Mouse (Mus musculus): ENCODE measurements around the gene AI597479.

AI597479 gene

DNA sequence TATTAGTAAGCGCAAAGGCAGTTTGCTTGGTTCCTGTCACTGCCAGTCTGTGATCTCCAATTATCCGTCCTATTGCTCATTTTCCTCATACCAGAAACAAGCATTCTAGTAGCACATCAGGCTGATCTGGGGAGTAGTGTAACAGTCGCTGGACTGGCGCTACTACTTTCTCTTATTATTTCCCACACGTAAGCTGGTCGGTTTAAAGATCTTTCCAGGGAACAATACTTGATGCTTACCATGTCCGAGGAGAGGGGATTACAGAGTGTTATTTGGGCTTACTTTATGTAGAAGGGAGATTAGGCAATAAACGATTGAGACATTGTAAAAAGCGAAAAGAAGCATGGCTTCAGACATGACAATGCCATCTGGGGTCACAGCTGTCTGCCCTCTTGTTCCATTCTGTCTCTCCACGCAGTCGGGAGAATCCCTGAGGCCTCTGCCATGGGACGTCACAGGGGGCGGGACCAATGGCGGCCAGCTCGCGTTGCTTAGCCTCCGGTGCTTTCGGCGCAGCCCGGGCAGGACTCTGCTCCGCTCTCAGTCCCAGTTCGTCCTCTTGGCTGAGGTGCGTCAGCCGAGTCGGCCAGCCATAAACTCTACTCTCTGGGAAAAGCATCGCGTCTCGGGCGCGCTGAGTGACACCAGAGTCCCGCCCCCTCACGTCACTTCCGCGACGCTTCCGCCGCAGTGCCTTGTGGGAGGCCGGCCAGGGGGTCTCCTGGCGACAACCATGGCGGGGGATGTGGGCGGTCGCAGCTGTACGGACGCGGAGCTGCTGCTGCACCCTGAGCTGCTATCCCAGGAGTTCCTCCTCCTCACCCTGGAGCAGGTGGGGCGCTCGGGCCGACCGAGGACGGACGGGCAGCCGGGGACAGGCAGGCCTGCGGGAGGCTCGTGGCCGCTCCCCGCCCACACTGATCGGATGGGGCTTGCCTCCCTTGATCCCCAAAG lies at the start of gene AI597479, which contains the start of gene Tgfbrap1:
TSS of gene AI597479 (plus strand) at position 680 of the 954 bp plus-strand sequence.
TSS of gene Tgfbrap1 (minus strand) at position 607 of the 954 bp plus-strand sequence.
- peak; percentile 96 for DNase-seq (ENCODE audit: low read depth)

DNA sequence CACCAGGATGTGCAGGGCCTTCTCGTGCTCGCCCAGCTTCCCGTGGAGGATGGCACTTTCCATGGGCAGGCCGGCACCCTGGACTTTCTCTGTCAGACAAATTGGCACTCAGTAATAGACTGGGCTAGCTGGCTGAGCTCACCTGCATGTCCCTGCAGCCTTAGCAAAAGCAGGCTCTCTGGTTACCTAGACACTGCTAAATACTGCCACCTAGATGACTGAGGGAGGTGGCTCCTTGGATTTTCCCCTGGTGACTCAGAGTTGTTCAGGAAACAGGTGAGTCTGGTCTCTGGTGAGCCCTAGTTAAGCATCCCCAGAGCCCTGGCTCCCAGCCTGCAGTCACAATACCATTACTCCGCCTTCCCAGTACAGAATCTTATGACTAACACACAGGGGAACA lies 46.6 kb upstream of the AI597479 start:
- no peak for DNase-seq (ENCODE audit: low read depth)

DNA sequence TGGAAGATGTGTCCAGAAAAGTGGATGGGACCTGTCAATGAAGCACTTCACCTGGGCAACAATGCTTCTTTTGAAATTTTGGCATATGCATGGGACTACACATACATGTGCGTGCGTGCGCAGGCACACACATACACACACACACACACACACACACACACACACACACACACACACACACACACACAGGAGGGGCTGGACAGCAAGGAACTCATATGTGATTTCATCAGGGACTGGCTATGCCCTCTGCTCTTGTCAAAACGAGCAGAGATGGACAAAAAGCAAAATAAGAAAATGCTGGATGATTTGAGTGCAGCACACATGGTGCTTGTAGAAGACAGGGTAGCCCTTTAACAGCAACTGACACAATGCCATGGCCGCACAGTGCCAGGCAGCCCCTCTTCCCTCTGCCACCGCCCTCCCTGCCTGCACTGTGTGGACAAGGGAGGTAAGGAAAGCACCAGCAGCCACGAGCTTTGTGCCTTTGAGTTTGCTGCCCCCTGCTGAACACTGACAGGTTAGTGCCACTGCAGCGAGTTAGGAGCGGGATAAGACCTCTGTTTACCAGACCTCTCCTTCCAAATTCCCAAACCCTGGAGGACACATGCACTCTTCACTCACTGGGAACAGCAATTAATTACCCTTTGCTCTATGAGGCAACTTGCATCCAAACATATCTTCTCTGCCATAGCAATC lies 32.7 kb upstream of the AI597479 start:
- peak; percentile 83 for DNase-seq (ENCODE audit: low read depth)

DNA sequence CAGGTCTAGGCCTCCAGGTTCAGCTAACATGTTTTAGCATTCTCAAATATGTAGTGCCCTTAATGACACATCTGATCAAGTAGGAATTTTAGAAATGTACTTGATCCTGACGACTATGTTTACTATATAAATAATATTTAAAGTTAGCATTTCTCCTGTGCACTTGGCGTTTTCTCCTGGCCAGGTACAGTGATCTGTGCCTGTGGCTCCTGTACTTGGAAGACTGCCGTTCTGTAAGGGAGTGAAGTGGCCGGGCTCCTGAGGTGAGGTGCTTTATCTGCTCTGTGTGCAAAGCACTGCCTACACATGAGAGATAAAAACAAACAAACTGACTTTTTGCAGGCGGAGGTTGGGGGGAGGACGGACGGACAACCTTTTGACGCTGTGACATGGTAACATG lies 31.9 kb upstream of the AI597479 start:
- DNase-seq (ENCODE audit: low read depth), result no peak

DNA sequence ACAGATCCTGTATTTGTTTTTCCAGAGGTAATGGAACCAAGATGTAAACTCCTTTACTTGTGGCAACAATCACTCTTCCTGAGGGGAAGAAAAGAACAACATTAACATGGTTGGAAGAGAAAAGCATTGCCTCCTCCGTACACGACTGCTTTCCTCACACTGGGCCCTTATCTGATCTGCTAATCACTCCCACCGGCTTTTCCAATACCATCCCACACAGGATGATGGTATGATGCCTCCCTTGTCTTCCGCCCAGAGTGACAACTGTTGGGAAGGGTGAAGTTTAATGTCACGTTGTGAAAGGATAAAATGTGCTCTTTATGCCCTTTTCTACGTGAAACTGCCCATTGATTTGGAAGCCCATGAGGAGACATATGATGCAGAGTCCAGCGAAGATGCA lies 31.0 kb upstream of the AI597479 start:
- DNase-seq (ENCODE audit: low read depth), result no peak

DNA sequence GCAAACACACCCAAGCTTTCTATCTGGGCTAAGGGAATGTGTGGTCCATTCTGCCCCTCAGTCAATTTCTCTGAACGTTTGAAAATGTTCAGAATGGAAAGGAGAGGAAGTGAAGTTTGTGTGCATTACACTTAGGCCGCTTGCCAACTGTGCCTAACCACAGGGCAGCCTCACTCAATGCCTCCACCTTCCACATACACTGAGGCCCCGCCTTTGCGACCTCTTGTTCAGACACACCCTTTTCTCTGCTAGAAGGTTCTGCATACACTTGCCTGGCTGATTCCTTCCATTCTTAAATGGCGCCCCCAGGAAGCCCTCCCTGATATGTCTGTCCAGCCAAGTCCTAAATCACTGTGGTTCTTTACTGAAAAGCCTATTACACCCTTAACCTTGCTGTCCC lies 27.8 kb upstream of the AI597479 start:
- DNase-seq (ENCODE audit: low read depth), result no peak

DNA sequence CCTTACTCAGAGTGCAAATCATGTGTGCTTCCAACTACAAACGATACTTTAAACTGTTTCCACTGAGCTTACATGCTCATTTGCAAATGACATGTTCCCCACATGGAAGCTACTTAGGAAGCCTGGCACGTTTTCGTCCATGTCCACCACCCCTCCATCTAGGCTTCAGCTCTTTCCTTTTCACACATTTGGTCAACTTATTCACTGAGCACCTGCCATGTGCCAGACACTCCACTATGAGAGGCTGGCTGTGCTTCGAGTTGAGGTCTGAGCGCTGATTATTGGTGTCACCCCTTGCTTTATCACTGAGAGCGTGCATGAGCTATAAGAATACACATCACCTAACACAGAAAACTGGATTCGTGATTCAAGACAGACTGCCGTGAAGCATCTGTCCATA lies 26.5 kb upstream of the AI597479 start:
- no peak for DNase-seq (ENCODE audit: low read depth)

DNA sequence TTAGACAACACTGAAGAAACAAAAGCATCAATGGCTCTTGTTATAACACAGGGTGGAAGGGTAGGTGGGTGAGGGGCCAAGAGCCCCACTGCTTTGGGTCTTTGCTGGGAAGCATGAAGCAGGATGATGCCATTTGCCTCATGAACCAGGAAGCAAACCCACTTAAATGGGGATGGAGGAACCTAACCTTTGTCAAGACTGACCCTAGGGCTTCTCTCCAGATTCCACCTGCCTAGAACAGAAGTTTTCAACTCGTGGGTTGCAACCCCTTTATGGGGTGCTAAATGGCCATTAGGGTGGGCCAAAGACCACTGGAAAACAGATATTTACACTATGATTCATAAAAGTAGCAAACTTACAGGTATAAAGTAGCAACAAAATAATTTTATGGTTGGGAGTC lies 25.9 kb upstream of the AI597479 start:
- no peak for DNase-seq (ENCODE audit: low read depth)

DNA sequence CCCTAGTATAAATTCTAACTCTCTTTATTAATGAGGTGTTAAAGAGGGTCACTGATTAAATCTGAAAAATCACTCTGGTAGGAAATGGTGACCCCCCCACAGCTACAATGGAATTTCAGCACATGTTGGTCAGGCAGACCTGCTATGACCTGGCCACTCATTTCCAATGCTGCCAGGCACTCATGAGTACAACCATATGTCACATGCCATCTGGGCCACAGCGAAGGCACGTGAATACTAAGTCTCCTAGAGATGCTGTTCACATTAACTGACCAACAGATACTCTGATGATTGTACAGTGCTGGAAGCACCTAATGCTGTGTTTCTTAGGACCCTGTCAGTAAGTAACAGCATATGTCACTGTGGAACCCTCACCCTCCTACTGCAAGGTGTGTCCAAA lies 23.7 kb upstream of the AI597479 start:
- DNase-seq (ENCODE audit: low read depth), result no peak

DNA sequence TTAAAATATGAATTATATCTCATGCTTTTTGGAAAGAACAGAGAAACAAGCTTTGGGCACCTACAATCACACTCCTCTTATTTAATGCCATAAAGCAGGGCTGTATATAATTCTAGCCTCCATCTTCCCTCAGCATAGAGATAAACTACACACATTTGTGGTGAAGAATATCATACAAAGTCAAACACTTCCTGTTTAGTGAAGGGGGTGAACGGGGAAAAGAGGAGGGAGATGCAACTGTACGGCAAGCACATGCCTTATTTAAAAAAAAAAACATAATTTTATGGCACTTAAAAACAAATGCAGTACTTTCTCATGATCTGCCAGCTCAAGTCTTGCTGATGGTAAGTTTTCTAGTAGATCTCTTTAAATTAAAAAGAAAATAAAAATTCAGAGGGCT lies 20.4 kb upstream of the AI597479 start:
- DNase-seq (ENCODE audit: low read depth), result no peak

DNA sequence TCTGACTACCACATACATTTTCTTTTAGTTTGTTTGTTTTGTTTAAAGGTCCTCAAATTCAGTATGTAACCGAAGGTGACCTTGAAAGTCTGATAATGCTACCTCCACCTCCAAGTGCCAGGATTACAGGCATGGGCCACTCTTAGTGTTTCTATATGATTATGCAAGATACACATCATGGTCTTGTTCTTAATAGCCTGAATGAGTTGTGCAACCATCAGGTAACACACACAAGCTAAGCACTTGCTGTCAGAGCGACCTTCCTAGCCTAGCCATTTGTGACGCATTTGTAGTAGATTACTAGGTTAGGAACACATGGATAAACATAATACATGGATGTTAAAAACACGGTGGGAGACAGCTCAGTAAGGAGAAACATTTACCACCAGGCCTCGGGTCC lies 15.6 kb upstream of the AI597479 start:
- DNase-seq (ENCODE audit: low read depth), result no peak

DNA sequence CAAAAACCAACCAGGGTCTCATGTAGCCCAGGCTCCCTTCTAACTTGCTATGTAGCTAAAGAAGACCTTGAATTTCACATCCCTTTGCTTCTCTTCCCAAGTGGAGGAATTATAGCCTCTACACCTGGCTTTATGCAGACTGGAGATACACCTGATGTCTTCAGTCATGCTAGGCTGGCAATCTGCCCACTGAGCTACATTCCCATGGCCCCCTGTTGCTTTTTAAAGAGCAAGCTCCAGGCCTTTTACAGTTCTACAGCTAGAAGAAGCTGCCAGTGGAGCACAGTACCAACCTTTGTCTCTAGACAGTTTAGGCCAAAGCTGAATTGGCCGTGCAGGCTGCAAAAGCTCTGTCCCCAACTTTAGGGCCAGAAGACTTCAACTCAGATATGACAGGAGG lies 8.1 kb upstream of the AI597479 start:
- DNase-seq (ENCODE audit: low read depth), result no peak

DNA sequence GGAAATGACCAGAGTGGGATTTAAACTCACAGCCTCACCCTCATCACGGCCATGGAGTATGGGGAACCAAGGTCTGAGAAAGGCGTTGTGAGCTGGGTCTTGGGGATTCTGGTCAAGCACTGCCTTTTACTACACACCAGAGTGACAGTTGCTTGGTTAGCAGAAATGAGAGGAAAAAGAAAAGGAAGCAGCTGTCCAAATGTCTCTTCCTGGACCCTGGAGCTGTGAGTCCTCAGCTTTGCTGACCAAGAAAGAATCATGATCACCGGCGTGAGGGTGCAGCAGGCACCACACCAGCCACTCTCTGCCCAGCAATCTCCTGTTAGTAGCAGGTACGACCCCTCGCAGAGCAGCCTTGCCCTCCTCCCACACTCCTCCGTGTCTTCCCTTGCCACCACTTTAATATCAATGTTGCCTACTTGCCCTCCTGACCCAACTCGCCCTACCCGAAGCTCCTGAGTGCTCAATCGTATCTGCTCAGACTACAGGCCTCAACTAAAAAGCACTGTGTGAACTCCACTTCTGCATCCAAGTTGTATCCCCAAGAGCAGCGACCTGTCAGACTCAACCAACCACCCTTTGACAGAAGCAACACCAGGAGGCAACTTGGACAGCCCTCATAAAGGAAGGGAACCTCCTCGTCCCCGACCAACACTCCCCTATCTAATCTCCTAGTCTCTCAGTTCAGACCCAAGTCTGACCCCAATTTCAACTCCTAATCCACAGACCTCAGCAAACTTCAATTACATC lies 7.0 kb upstream of the AI597479 start:
- peak; percentile 24 for DNase-seq (ENCODE audit: low read depth)

DNA sequence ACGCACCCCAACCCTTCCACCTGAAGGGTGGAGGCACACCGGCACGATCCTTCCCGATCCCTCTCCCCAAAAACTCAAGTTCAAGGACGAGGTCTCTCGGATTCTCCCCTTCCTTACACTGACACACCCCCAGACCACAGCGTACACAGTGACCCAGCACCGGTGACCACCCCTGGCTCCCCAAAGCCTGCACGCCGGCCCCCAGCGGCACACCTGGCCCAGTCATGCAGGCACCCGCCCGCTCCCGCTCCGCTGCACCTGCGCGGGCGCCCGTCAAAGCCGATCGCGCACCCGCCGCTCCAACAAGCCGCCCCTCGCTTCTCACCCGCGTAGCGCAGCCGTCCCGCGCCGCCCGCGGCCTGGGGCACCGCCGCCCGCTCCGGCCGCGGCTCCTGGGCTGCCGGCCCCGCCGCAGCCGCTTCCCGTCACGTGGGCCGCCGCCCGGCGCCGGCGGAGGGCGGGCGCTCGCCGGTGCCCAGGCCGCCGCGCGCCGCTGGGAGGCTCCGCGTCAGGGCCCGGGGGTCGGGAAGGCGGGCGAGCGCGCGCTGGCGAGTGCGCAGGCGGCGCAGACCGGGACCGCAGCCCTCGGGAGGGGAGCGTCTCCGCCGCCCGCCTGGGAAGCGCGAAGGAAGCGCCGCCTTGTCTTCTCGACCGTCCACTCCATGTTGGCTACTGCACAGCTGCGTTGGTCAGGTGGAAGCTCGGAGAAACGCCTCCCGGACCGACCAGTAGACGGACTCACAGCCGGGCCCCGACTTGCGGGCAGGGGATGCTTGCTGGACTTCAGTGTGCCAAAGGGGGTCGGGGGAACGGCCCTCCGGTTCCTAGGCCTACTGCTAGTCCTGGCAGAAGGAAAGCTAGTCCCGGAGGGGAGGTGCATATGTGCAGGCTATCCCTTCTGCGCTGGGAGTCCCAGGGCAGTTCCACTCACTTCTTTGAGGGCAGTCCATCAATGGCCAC lies 6.2 kb upstream of the AI597479 start:
- DNase-seq (ENCODE audit: low read depth), result peak; percentile 77

DNA sequence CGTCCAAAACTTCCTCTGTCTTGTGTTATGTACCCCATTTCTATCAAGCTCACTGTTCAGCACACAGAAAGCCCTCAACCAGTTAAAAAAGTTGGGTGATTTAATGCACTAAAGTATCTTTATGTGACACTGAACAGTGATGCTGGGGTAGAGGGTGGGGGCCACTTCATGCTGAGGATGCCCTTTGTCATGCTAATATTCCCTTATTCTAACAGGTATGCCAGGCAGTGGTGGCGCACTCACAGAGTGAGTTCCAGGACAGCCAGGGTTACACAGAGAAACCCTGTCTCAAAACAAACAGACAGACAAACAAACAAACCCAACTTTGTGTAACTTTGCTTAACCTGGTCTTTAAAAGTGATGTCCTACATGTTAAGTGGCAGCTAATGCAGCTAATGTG lies 4.3 kb upstream of the AI597479 start:
- no peak for DNase-seq (ENCODE audit: low read depth)

DNA sequence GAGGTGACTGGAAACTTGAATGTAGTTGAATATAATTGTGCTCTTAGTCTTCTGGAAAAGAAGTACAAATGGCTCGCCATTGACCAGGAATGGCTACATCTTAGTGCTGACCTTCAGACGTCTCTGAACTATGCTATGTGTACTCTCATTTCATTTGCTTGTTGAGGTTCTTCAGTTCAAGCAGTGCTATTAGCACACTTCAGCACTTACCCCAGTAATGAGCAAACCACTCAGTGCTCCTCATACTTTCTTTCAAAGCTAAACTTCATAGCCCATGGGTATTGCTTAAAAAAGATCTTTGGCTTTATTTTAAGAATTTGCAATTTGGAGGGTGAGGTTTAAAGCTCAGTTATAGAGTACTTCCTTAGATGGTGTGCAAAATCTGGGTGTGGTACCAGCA lies 10.2 kb downstream of the AI597479 start:
- DNase-seq (ENCODE audit: low read depth), result no peak

DNA sequence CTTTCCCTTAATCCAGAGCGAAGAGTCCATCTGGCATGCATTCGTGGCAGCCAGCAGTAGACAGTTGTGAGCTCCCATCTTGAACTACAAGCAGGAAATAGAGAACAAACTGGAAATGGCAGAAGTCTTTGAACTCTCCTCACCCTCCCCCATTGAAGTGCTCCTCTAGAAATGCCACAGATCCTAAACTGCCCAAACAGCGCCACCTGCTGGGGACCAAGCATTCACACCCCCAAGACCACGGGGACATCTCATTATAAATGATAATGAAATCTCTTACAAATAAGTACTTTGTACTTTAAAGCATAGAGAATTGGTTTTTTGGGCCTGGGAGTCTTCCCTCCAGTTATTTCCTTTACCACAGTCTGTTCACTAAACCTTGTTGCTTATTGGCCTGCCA lies 12.0 kb downstream of the AI597479 start:
- DNase-seq (ENCODE audit: low read depth), result peak; percentile 82

DNA sequence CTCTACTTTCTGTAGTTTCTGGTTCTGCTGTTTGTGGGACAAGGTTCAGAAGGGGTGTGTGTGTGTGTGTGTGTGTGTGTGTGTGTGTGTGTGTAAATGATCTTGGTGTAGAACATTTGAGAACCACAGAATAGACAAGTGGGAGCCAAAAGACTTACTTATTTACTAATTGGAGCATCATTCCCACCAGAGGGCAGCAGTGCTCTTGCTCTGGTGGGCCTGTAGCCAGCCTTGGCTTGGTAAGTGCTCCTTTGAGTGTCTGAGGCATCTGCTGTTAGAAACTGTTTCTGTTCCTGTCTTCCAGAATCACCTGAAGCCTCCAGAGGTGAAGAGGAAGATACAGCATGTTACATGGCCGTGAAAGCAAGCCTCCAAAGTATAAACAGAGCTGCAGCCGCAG lies 14.4 kb downstream of the AI597479 start:
- DNase-seq (ENCODE audit: low read depth), result peak; percentile 93

DNA sequence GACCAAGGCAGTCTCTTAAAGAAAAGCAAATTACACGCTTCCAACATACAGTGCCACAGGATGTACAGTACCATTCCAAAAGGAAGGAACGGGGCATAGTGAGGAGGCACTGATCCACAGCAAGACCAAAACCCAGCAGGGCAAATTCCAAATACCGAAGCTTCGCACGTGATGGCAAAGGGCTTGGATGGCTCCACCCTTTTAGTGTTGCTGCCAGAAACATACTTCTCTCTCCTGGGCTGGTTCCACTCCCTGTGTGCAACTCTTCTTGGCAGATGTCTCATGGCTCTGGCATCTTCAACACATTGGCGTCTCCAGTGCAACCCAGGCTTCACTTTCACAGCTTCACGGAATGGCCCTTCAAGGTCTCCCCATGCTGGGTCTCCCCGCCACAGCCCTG lies 18.9 kb downstream of the AI597479 start:
- peak; percentile 37 for DNase-seq (ENCODE audit: low read depth)

DNA sequence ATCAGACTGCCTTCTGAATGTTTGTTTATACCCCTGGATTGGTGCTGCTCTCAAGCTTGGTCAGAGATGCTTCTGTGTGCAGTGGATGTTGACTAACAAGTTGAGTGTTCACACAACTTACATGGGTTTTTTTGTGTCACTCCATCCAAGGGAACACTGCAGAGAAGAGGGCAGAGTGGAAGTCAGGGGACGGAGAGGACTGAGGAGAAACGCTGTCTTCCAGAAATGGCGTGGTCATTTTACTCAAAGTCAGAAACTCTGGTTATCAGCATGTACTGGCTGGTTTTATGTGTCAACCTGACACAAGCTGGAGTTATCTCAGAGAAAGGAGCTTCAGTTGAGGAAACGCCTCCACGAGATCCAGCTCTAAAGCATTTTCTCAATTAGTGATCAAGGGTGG lies 22.4 kb downstream of the AI597479 start:
- no peak for DNase-seq (ENCODE audit: low read depth)

DNA sequence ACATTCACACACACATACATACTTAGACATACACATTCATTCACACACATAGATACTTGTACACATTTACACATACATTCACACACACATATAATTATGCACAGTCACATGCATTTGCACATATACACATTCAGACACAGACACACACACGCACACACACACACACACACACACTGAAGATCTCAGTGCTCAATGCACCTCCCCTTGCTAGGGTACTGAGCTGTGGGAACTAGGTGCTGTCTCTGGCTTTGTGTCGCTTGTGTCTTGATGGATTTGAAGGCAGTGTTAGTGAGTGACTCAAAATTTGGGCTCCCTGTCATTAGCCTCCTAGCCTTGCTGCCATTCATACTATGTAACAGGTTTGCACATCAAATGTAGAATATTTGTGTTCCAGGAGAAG lies 24.1 kb downstream of the AI597479 start:
- no peak for DNase-seq (ENCODE audit: low read depth)
